Mouse (Mus musculus) layer of hippocampus, adult 2 months (tissue): ENCODE measurements at regions not wholly inside any gene's neighbourhood (a gene's known extent, or its start where the extent isn't known, plus 50 kb on each side); places are given as distances from the start of the nearest gene placed in this dataset.

Experiments used
- DNase-seq, 2 experiments: peaks; one replicate each; pipeline ENCODE4 v3.0.0; 2022; ENCODE audit warnings: low spot score in 2 of 2
- H3K27ac ChIP-seq: fragments of 200-600 bp; 2 replicates; pipeline ENCODE4 v1.8.1; 2022
- H3K4me3 ChIP-seq: fragments of 200-600 bp; 2 replicates; pipeline ENCODE4 v1.8.1; 2022; ENCODE audit warnings: mild to moderate bottlenecking
- CTCF ChIP-seq: fragments of 200-600 bp; conservative IDR thresholded peaks from 2 replicates; pipeline ENCODE4 v1.8.1; 2022; ENCODE audit warnings: antibody characterized with exemption, mild to moderate bottlenecking, moderate library complexity

DNA sequence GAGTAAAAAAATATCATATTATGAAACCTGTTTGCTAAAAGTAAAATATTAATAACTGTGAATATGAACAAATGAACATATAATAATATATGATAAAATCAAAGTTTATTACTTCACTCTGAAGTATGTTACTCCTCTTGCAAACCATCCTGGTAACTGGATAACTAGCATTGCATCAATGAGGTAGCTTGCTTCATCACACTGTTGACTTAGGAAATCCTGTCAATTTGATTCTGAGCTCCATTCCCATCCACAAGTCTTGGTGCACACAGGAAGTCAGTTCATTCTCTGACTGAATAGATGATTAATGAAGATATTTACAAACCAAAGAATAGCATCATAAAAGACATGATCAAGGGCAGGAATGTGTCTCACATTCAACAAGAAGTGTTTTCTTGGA lies 286.9 kb upstream of the Gprin3 start:
- no peak overlapping the region for H3K27ac ChIP-seq
- H3K4me3 ChIP-seq, result no peak overlapping the region
- no peak for DNase-seq
- TF ChIP-seq CTCF, result no peak

- no peak for TF ChIP-seq CTCF
- Histone ChIP-seq H3K27ac (no peak overlapping the region), H3K4me3 (no peak overlapping the region)
- DNase-seq, result no peak
Measured at GRCm38 (mm10) chr6:59684985-59685384, 258.9 kb upstream of the Gprin3 start.

DNA sequence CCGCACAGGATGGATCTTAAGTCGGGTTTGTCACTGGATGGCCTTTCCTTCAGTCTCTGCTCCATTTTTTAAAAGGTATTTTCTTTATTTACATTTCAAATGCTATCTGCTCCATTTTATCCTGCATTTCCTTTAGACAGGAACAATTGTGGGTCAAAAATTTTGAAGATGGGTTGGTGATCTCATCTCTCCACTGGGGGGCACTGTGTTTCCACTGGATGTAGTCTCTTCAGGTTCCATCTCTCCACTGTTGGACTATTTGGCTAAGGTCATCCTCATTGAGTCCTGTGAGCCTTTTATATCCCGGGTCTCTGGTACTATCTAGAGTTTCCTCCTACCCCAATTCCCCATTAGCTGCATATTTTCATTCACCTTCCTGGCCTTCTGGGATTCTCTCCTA lies 241.3 kb upstream of the Gprin3 start:
- peak in 1 of 2 experiments; percentile 12 for DNase-seq
- Histone ChIP-seq H3K4me3 (no peak overlapping the region), H3K27ac (no peak overlapping the region)
- peak; percentile 55 for TF ChIP-seq CTCF
